Mouse (Mus musculus) stomach, postnatal 0 days (tissue): ENCODE measurements around the gene Kctd18.

Experiments used
- CTCF ChIP-seq: IDR thresholded peaks from 2 replicates; pipeline ENCODE4 v1.5.1; 2016; ENCODE audit warnings: antibody characterized with exemption, low read depth, mild to moderate bottlenecking, moderate library complexity
- EP300 ChIP-seq: optimal IDR thresholded peaks from 2 replicates; pipeline ENCODE3; 2016; ENCODE audit warnings: antibody characterized with exemption

GRCm38 (mm10) chr1:58058846-58059245 is 40.1 kb upstream of the Kctd18 start:
- no peak for TF ChIP-seq CTCF
- no peak for TF ChIP-seq EP300
